Mouse (Mus musculus) CH12F3 (cell line): ENCODE measurements around the gene Galnt3.

Experiments used
- in situ Hi-C: fragments of 300-500 bp; cut with MboI; formaldehyde crosslinking; loops from 2 replicates; pipeline ENCODE4 v1.14.3; 2020; ENCODE audit warnings: low sequenced_read_pairs

Galnt3 gene

DNA sequence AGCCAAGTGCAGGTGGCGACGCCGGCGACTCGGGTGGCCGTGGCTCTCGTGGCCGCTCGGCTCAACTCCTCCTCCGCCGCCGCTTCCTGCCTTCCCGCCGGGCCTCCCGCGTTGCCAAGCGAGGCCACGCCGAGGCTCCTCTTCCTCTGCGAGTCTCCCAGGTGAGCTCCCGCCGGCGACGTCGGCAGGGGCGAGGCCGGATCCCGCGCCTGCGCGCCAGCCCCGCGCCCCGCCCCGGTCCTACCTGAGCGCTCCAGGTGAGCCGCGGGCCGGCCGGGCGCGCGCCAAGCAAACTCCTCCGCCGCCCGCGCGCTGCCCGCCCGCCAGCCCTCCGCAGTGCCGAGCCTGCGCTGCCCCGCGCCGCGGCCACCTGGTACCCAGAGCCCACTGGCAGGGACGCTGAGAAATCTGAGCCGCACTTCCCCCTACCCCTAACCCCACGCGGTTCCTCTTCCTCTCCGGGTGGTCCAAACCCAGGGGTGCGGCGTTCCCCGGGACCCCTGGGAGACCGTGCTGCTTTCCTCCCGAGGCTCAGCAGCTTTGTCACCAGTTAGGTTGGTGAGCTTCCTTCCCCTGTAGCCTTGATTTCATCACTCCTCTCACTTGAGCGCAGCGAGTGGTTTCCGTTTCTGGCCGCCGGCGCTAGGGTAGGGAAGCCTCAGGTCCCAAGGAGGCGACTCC is at the start of gene Galnt3:
Galnt3 (minus strand) TSS at position 404 of the 681 bp plus-strand sequence.
- in situ Hi-C loops = no loop called here

DNA sequence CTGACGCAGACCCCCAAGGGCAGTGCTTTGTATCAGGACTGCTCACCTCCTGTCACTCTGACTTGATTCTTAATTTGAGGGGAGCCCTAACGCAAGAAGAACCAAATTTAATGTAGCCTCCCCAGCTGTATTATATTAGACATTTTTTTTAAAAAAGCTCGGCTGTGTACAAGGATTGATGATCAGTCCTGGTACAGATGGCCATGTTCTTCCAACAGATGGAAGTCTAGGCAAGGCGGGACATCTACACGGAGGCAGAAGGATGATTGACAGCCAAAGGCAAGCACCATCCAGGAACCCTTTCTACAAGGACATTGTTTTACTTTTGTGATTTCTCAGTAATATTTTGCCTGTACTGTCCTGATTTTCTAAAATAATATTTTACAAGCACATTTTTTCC is 48.3 kb upstream of the Galnt3 start:
- in situ Hi-C loops = no loop called here

- in situ Hi-C loops = no loop called here
Observed at GRCm38 (mm10) chr2:66171643-66172042, 46.8 kb upstream of the Galnt3 start.

- in situ Hi-C loops = no loop called here
Observed at GRCm38 (mm10) chr2:66170721-66171120, 45.9 kb upstream of the Galnt3 start.

DNA sequence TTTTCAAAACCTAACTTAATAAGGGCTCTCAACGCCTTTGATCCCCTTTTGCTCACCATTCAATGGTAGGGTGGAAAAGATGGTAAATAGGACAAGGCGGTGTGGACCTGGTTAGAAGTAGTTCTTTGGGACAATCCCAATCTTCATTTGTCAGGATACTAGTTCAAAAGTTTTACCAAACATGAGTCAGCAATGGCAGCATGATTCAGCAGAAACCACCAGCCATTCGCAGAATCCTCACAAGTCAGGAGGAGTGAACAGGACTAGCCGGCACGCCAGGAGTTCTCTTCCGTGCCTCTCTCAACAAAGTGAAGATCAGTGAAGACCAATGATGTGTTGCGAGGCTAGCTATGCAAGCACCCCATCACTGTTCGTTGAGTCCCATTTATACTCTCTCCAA is 40.2 kb upstream of the Galnt3 start:
- in situ Hi-C loops = no loop called here

DNA sequence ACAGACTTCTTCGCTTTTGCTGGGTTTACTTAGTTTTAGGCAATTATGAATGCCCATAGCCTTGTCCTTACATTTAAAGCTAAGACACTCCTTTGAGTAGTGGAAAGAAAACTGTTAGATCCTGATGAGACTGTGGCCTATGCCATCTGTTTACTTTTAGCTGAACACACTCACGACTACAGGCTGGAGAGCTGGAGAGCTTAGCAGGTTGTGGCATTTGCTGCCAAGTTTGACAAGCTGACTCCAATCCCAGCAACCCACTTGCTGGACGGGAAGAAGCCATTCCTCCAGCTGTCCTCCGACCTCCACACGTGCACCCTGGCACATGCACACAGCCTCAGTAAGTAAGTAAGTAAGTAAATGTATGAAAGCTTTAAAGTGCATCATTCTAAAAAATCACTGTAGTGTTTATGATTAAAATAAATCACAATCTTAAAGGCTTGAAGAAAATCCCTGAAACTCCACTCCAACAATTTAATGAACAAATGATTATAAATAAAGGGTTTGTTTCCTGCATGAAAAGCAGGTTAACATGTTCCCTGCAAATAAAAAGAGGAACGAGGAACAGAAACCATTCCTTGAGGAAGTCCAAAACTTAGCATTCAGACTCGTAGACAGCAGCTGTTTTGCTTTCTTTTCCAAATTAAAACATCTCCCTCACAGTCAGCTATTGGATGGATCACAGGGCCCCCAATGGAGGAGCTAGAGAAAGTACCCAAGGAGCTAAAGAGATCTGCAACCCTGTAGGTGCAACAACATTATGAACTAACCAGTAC is 33.5 kb upstream of the Galnt3 start:
- in situ Hi-C loops = no loop called here

DNA sequence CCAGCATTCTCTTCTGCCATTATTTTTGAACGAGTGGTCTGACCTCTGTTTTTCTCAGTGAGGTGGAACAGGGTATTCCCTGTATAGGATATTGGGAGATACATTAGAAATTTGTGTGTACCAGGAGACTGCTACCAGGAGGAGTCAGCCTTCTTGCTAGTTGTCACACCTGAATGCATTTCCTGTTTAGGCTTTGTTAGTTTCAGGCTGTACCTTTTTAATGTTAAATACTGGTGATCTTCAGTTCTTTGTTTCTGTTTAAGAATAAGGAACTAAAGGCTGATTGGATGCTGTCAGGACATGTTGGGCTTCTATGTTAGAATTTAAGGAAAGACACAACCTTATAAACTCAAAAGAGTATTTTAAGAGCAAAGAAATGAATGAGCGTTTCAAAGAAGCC is 26.6 kb upstream of the Galnt3 start:
- in situ Hi-C loops = no loop called here

DNA sequence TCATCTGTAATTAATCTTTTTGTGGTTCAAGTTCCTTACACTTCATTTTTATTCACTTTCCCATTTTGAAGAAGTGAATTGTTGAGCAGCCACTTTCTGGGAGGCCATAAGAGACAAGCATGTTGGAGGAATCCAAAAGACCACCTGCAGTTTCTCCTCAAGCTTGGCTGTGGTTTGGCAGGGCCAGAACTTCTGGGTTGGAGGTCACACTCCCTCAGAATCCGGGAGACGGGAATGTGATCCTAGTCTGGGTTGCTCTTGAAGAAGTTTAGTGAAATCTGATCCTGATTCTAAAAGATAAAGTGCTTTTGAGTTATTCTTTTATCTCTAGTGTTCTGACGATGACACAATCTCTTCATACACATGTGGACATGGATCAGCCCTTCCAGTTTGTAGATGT is 25.7 kb upstream of the Galnt3 start:
- in situ Hi-C loops = no loop called here

- in situ Hi-C loops = no loop called here
Observed at GRCm38 (mm10) chr2:66148654-66149230, 23.9 kb upstream of the Galnt3 start.

DNA sequence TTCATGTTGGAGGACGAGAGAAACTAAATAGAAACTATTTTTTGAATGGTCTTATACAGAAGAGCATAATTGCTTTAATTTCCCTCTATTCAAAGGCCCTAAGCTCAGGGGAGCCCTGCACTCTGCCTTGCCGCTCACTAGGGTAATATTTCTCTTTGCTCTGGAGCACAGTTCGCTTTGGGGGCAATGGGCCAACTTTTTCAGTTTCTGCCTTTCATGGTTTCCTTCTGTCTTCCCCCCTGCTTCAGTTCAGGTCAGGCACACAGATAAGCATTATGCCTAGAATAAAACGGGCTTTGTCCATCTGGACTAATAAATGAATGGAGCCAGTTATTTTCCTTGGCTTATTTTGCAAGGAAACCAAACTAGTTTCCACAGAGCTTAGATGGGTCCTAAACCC is 21.7 kb upstream of the Galnt3 start:
- in situ Hi-C loops = no loop called here

- in situ Hi-C loops = no loop called here
Observed at GRCm38 (mm10) chr2:66144770-66145169, 20.0 kb upstream of the Galnt3 start.

GRCm38 (mm10) chr2:66143284-66143683 is 18.5 kb upstream of the Galnt3 start:
- in situ Hi-C loops = no loop called here

GRCm38 (mm10) chr2:66142711-66143110 is 17.9 kb upstream of the Galnt3 start:
- in situ Hi-C loops = no loop called here

GRCm38 (mm10) chr2:66142268-66142667 is 17.5 kb upstream of the Galnt3 start:
- in situ Hi-C loops = no loop called here

DNA sequence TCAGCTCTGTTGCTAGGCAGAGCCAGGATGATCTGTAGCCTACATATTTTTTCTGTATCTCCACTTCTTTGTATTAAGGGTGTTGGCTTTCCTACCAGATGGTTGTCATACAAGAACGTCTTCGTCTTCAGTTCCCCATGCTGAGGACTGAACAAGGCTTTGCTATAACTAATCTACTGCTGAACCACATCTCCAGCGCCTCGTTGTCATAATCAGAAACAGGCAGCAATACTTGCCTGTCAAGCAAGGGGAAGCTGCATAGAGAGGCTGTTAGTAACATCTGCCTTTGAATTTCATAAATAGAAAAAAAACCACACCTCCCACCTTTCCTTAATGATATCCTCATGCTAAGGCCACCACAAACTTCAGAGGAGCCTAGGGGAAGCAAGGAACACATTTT is 15.5 kb upstream of the Galnt3 start:
- in situ Hi-C loops = no loop called here

DNA sequence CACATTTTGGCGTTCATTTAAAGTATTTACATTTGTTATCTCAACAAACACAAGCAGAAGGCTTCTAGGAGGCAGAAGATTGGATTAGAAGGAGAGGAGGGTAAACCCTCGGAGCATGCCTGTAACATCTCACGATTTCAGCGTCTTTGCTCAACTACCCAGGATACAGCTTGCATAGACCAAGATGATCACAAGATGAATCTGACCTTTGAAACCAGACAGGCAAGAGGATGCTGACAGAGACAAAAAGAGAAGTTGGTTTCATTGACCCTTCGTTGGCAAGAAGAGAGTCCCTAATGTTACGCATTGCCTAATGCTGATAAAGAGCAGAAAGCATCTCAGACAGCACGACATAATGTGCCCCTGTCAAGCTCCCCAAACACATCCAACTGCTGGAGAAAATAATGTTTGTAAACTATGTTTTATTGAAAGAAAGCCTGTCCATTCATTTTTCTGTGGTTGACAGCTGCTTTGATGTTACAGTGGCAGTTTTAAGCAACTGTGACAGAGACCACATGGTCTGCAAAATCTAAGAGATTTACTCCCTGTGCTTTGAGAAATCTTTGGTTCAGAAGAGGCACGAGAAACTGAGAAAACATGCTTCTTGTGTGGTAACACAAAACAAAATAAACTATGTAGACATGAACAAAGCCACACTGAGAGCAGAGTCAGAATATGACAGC is 7.2 kb upstream of the Galnt3 start:
- in situ Hi-C loops = no loop called here

- in situ Hi-C loops = no loop called here
Observed at GRCm38 (mm10) chr2:66128941-66129340, 4.1 kb upstream of the Galnt3 start.

DNA sequence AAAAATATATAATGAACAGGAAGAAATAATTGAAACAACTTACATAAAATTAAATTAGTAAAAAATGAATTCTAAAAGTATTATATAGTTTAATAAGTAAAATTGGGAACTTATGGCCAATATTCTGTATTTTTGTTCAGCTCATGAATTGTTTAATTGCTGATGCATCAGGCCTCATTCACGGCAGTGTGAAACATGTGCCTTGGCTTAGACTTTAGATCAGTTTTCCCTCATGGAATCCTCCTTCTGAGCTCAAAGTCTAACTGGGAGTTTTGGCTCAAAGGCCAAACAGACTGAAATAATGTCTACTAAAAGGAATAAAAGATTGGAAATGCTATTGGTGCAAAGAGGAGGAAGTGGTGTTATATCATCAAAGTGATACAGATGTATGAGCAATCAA is 2.7 kb upstream of the Galnt3 start:
- in situ Hi-C loops = no loop called here

DNA sequence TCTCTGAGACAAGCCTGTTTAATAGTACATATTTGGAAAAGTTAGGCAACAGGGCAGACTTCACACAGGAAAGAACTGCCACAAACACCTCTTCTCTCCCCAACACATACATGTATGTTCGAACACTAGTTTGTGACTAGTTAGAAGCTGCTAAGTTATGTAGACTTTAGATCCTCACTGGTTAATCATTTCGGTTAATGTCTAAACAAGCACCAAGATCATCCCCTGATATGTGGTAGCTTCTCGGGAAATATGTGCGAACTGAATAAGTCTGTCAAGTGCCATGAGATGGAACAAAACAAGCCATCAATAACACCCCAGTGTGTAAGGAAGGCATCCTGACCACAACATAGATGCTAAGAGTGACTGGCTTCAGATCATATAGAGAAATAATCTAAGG is 2.1 kb upstream of the Galnt3 start:
- in situ Hi-C loops = no loop called here

DNA sequence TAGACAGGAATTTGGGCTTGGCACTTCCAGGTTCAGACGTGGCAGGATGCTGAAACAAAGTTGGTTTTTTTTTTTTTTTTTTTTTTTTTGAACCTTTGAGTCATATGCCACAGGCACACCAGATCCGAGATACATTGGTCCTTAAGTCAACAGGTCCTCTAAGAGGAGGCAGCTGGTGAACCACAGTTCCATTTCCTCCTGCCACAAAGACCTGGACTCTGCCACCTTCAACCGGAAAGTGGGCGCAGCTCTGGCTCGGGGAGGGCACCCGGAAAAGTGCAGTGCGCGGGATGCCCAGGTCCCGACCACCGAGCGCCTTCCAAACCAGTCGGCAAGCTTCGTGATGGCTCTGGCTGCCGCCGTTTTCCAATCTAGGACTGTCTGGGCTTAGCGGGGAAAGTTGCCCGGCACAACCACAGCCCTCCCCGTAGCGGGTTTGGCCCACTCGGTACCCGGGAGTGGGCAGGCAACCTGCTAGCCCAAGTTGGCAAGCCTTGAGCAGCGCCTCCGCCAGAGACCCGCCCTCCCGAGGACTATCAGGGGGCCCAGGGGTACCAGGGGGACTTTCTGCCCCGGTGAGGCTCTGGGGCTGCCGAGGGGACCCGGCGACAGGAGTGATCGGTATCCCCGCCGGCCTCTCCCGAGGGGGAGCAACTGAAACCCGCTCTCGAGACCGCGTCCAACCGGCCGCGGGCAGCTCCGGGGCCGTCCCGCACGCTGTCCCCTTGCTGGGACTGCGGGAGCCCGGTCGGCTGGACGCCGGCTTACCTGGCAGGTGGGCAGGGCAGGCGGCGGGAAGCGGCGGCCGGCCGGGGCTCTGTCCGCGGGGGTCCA is 821 bp downstream of the Galnt3 start:
- in situ Hi-C loops = no loop called here

DNA sequence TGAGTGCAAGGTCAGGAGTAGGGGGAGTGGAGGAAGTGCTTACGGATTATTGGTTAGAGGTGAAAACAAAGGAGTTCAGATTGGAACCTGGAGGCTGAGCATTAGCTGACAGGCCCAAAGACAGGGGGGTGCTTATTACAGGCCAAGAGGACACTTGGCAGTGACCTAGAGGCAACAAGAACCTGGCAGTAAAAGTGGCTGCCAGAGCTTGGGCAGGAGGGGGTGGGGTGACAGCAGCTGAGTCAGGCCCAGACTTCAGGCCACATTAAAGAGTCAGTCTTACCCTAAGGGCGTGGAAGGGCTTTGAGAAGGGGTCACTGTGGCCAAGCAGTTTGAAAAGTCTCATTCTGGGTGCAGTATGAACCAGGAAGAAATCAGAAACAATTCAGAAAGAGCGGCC is 7.1 kb downstream of the Galnt3 start:
- in situ Hi-C loops = no loop called here
